Mouse (Mus musculus) macrophage (primary cell): Measurements from ENCODE around the gene Swi5. TPM values are rescaled to one million over a fixed set of nuclear protein-coding genes. Genes with fewer than 3 reads are reported as not detected.

ENCODE experiments used
- H3K27ac ChIP-seq: fragments of 350-480 bp; formaldehyde crosslinking; 2 replicates; pipeline ENCODE4 v1.9.0; 2021
- H3K36me3 ChIP-seq: fragments of 350-480 bp; formaldehyde crosslinking; 2 replicates; pipeline ENCODE4 v1.9.0; 2021; ENCODE audit errors: inconsistent target
- H3K4me3 ChIP-seq: fragments of 350-480 bp; formaldehyde crosslinking; 2 replicates; pipeline ENCODE4 v1.9.0; 2021; ENCODE audit errors: inconsistent target
- H3K79me2 ChIP-seq: fragments of 350-480 bp; formaldehyde crosslinking; 2 replicates; pipeline ENCODE4 v1.9.0; 2021; ENCODE audit errors: inconsistent target
- WGBS: methylation state at CpG from one replicate; pipeline ENCODE4 v1.1.7; 2026; ENCODE audit warnings: inconsistent platforms; ENCODE audit not compliant: missing documents; 5-methylcytosine and 5-hydroxymethylcytosine counted together
- polyA plus RNA-seq: library from polyadenylated mRNA; stranded (reverse); fragments of 250-400 nt; gene quantifications from 3 replicates; pipeline ENCODE4 v1.2.4, GENCODE M21; 2018; ENCODE audit warnings: inconsistent platforms

Swi5 gene
- polyA plus RNA-seq, 1 experiment from 2014 or later = 392 TPM

- H3K36me3 ChIP-seq = peaks cover 6% of the 10 kb centered on the region; the same call in 1 of the 2 replicates
- under 1% methylated on average over 20 of the region's 20 CpGs for WGBS
- H3K79me2 ChIP-seq = no peaks in the 10 kb centered on the region; the same call in 1 of the 2 replicates
- H3K4me3 ChIP-seq = peak overlapping the region; percentile 71
- H3K27ac ChIP-seq = peak overlapping the region; percentile 50
These were observed 51.0 kb downstream of the Swi5 start for GRCm38 (mm10) chr2:32236760-32237487.

GRCm38 (mm10) chr2:32235886-32236759, 51.8 kb downstream of the Swi5 start, which contains the start of gene Pomt1:
Pomt1 (plus strand) TSS chr2:32236590.
- Histone ChIP-seq H3K27ac (peak within 1 kb of the TSS; percentile 56), H3K79me2 (no peaks in the 10 kb centered on the region; the same call in 1 of the 2 replicates), H3K36me3 (peaks cover 11% of the 10 kb centered on the region), H3K4me3 (peak within 1 kb of the TSS; percentile 71)
- WGBS = under 1% methylated on average over 48 of the region's 54 CpGs

GRCm38 (mm10) chr2:32235433-32235832, 52.4 kb downstream of the Swi5 start:
- WGBS = 29% methylated on average over 7 of the region's 7 CpGs

More at GRCm38 (mm10) chr2:32235433-32235832, 52.4 kb downstream of the Swi5 start:
- H3K79me2 ChIP-seq = no peaks in the 10 kb centered on the region; the same call in 1 of the 2 replicates
- peaks cover 14% of the 10 kb centered on the region for H3K36me3 ChIP-seq
- peak overlapping the region; percentile 56; the same call in 1 of the 2 replicates for H3K27ac ChIP-seq
- peak overlapping the region; percentile 71 for H3K4me3 ChIP-seq

Other genes with a start within 250 kb of the Swi5 start
- 12.7 to 16.8 TPM (median 14.3 TPM) in 3 replicates for gene Fam78a, start 203.2 kb downstream of the Swi5 start, polyA plus RNA-seq
- gene Plpp7, start 192.5 kb downstream of the Swi5 start, polyA plus RNA-seq = 0.75 to 1.4 TPM (median 0.87 TPM) in 3 replicates
- 23.6 to 29.1 TPM (median 26.7 TPM) in 3 replicates for gene Prrc2b, start 137.0 kb downstream of the Swi5 start, polyA plus RNA-seq
- 11.1 to 15.3 TPM (median 12.5 TPM) in 3 replicates for gene Pomt1, start 51.5 kb downstream of the Swi5 start, polyA plus RNA-seq
- gene Uck1, start 27.9 kb downstream of the Swi5 start, polyA plus RNA-seq = 19.4 to 32.3 TPM (median 28.1 TPM) in 3 replicates
- 31.7 to 53.4 TPM (median 36.4 TPM) in 3 replicates for gene Golga2, start 691 bp downstream of the Swi5 start, polyA plus RNA-seq
- gene Ciz1, start 64.3 kb upstream of the Swi5 start, polyA plus RNA-seq = 35.3 to 118 TPM (median 57.2 TPM) in 3 replicates
- 0.23 TPM in 1 of 3 replicates, not detected in the others for gene Dnm1, start 65.3 kb upstream of the Swi5 start, polyA plus RNA-seq
- 22.2 to 62.2 TPM (median 53.7 TPM) in 3 replicates for gene 1110008P14Rik, start 93.9 kb upstream of the Swi5 start, polyA plus RNA-seq
- 2.6 to 16.1 TPM (median 12.6 TPM) in 3 replicates for gene Lcn2, start 100.2 kb upstream of the Swi5 start, polyA plus RNA-seq
- 7.9 to 14.2 TPM (median 9.4 TPM) in 3 replicates for gene Ptges2, start 107.8 kb upstream of the Swi5 start, polyA plus RNA-seq
- 3.2 to 3.8 TPM (median 3.8 TPM) in 3 replicates for gene Naif1, start 162.4 kb upstream of the Swi5 start, polyA plus RNA-seq
- 7.1 to 13.2 TPM (median 12.2 TPM) in 3 replicates for gene Slc25a25, start 163.4 kb upstream of the Swi5 start, polyA plus RNA-seq
- gene Fam102a, start 247.3 kb upstream of the Swi5 start, polyA plus RNA-seq = 3.5 to 9.1 TPM (median 3.9 TPM) in 3 replicates